Mouse (Mus musculus): ENCODE measurements around the gene Abat. TPM values are rescaled to one million over a fixed set of nuclear protein-coding genes. Genes with fewer than 3 reads are reported as not detected.

The Abat gene
- polyA plus RNA-seq (2012; ENCODE audit: low replicate concordance) = 0.39 and 1.3 TPM in 2 replicates

GRCm38 (mm10) chr16:8513236-8513906 lies at the start of gene Abat:
Gene Abat, plus strand, starts transcription at chr16:8513429.

GRCm38 (mm10) chr16:8470603-8471481 lies 42.4 kb upstream of the Abat start, which contains the start of gene Mettl22:
Gene Mettl22, plus strand, starts transcription at chr16:8470788.

GRCm38 (mm10) chr16:8637217-8638051 lies 124.2 kb downstream of the Abat start, which contains the start of the genes Pmm2 and Tmem186:
Gene Pmm2, plus strand, starts transcription at chr16:8637674.
Gene Tmem186, minus strand, starts transcription at chr16:8637712.

Other genes starting within 250 kb of the Abat start
- not detected in 2 replicates for gene Tmem114, start 88.3 kb upstream of the Abat start, polyA plus RNA-seq (2012; ENCODE audit: low replicate concordance)
- 19.4 and 22.9 TPM in 2 replicates for gene Mettl22, start 42.6 kb upstream of the Abat start, polyA plus RNA-seq (2012; ENCODE audit: low replicate concordance)
- gene Pmm2, start 124.2 kb downstream of the Abat start, polyA plus RNA-seq (2012; ENCODE audit: low replicate concordance) = 10.5 and 24.8 TPM in 2 replicates
- 6.2 and 7.0 TPM in 2 replicates for gene Tmem186, start 124.3 kb downstream of the Abat start, polyA plus RNA-seq (2012; ENCODE audit: low replicate concordance)
- 42.4 and 46.3 TPM in 2 replicates for gene Carhsp1, start 158.7 kb downstream of the Abat start, polyA plus RNA-seq (2012; ENCODE audit: low replicate concordance)
- gene Gm5767, start 167.3 kb downstream of the Abat start, polyA plus RNA-seq (2012; ENCODE audit: low replicate concordance) = not detected in 2 replicates